Comparison of ENCODE assay signal across 8 mouse cellular contexts in the genomic region with DNA sequence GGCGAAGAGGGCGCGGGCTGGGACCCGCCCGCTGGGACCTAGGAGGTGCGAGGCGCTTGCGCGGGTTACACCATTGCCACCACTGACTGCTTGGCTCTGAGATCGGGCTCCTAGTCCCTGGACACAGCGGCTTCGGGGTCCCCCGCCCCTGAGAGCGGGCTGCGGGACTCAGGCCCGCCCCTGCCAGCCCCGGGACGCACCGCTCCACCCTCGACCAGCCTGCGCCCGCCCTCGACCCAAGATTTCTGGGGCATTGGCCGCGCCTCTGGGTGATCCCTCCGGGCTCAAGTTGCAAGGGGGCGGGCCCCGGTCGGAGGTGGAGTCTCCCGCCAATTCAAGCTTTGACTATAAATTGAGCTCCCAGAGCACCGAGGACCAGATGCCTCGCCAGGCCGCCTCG. TPM values are rescaled to one million over a fixed set of nuclear protein-coding genes. Genes with fewer than 3 reads are reported as not detected.
DNase-seq lines count a peak whose midpoint lies in the region; ATAC-seq and TF ChIP-seq lines count a peak whose summit lies in the region.

TSS of gene Dio3 (plus strand) at position 216 of the 400 bp plus-strand sequence.

- H3K36me3 ChIP-seq in embryonic facial prominence, embryonic 13.5 days = no peaks in the 10 kb centered on the region
- H3K36me3 ChIP-seq in hindbrain, postnatal 0 days (ENCODE audit: insufficient read depth, low read length) = no peaks in the 10 kb centered on the region
- no peaks in the 10 kb centered on the region for H3K36me3 ChIP-seq in liver, embryonic 13.5 days
- H3K36me3 ChIP-seq in neural tube, embryonic 14.5 days (ENCODE audit: control insufficient read depth, insufficient read depth, low read length) = no peaks in the 10 kb centered on the region

- H3K4me1 ChIP-seq in embryonic facial prominence, embryonic 13.5 days = peaks cover 34% of the 10 kb centered on the region
- H3K4me1 ChIP-seq in hindbrain, postnatal 0 days (ENCODE audit: insufficient read depth, low read length) = no peaks in the 10 kb centered on the region
- no peaks in the 10 kb centered on the region for H3K4me1 ChIP-seq in liver, embryonic 13.5 days (replicated peaks)
- peaks cover 6% of the 10 kb centered on the region; the same call in 1 of the 2 replicates for H3K4me1 ChIP-seq in neural tube, embryonic 14.5 days (ENCODE audit: control insufficient read depth, insufficient read depth, low read length)

- no peak for ATAC-seq in embryonic facial prominence, embryonic 13.5 days (ENCODE audit: insufficient number of reproducible peaks, insufficient read depth, low FRiP score, low TSS enrichment, low read depth)
- ATAC-seq in hindbrain, postnatal 0 days = no peak
- peak; percentile 65 for ATAC-seq in liver, embryonic 13.5 days (ENCODE audit: low read depth)
- peak; percentile 44; the same call in 1 of the 2 replicates for ATAC-seq in neural tube, embryonic 14.5 days (ENCODE audit: low read depth)

- intact Hi-C loops in left cerebral cortex, postnatal 4 days (cut with DNase I) = no loop called here

- no peak within 1 kb of the TSS for H3K27ac ChIP-seq in embryonic facial prominence, embryonic 13.5 days
- no peak within 1 kb of the TSS for H3K27ac ChIP-seq in hindbrain, postnatal 0 days
- no peak within 1 kb of the TSS for H3K27ac ChIP-seq in liver, embryonic 13.5 days
- no peak within 1 kb of the TSS for H3K27ac ChIP-seq in neural tube, embryonic 14.5 days (ENCODE audit: low read depth, low read length)

- H3K9me3 ChIP-seq in embryonic facial prominence, embryonic 13.5 days = no peaks in the 10 kb centered on the region
- H3K9me3 ChIP-seq in hindbrain, postnatal 0 days (ENCODE audit: low read length) = no peaks in the 10 kb centered on the region
- no peaks in the 10 kb centered on the region for H3K9me3 ChIP-seq in liver, embryonic 13.5 days (replicated peaks)
- no peaks in the 10 kb centered on the region for H3K9me3 ChIP-seq in neural tube, embryonic 14.5 days (ENCODE audit: control insufficient read depth, low read length)

- H3K4me2 ChIP-seq in embryonic facial prominence, embryonic 13.5 days = peak within 1 kb of the TSS; percentile 82
- peak within 1 kb of the TSS; percentile 62 for H3K4me2 ChIP-seq in hindbrain, postnatal 0 days (ENCODE audit: low read depth, low read length)
- H3K4me2 ChIP-seq in liver, embryonic 13.5 days = peak within 1 kb of the TSS; percentile 50
- peak within 1 kb of the TSS; percentile 68 for H3K4me2 ChIP-seq in neural tube, embryonic 14.5 days (ENCODE audit: low read depth, low read length)

- WGBS in embryonic facial prominence, embryonic 13.5 days = under 1% methylated on average over 28 of the region's 34 CpGs
- WGBS in hindbrain, postnatal 0 days = under 1% methylated on average over 33 of the region's 34 CpGs
- WGBS in liver, embryonic 13.5 days (ENCODE audit: insufficient replicate concordance) = 4% methylated on average over 34 of the region's 34 CpGs
- WGBS in neural tube, embryonic 14.5 days = 1% methylated on average over 31 of the region's 34 CpGs

- DNase-seq in adrenal gland, adult (ENCODE audit: inconsistent age in 2 of 2, low spot score in 1 of 2) = peak; percentile 85 to 87
- DNase-seq in hindbrain, postnatal 0 days (ENCODE audit: low spot score) = no peak
- peak; percentile 10 for DNase-seq in liver, embryonic 13.5 days
- DNase-seq in left cerebral cortex, postnatal 4 days = no peak
- no peak for DNase-seq in gastrocnemius, postnatal 10 days
- no peak for DNase-seq in frontal cortex, adult 2 months (ENCODE audit: extremely low spot score in 1 of 2, low spot score in 1 of 2)

- H3K27me3 ChIP-seq in embryonic facial prominence, embryonic 13.5 days = peaks cover 100% of the 10 kb centered on the region
- peaks cover 88% of the 10 kb centered on the region for H3K27me3 ChIP-seq in hindbrain, postnatal 0 days (ENCODE audit: insufficient read depth, low read length)
- peaks cover 94% of the 10 kb centered on the region for H3K27me3 ChIP-seq in liver, embryonic 13.5 days
- peaks cover 81% of the 10 kb centered on the region for H3K27me3 ChIP-seq in neural tube, embryonic 14.5 days (ENCODE audit: control insufficient read depth, insufficient read depth, low read length)

- TF ChIP-seq CTCF in hindbrain, postnatal 0 days (IDR thresholded peaks at IDR 0.05; ENCODE audit: low read depth) = no peak

- H3K4me3 ChIP-seq in embryonic facial prominence, embryonic 13.5 days = peak within 1 kb of the TSS; percentile 51
- H3K4me3 ChIP-seq in hindbrain, postnatal 0 days (ENCODE audit: low read length) = peak within 1 kb of the TSS; percentile 42
- peak within 1 kb of the TSS; percentile 42 for H3K4me3 ChIP-seq in liver, embryonic 13.5 days (replicated peaks)
- H3K4me3 ChIP-seq in neural tube, embryonic 14.5 days (ENCODE audit: low read depth, low read length) = peak within 1 kb of the TSS; percentile 34

- H3K9ac ChIP-seq in embryonic facial prominence, embryonic 13.5 days = peak within 1 kb of the TSS; percentile 59
- H3K9ac ChIP-seq in hindbrain, postnatal 0 days (replicated peaks; ENCODE audit: low read length) = no peak within 1 kb of the TSS; the same call in 1 of the 2 replicates
- no peak within 1 kb of the TSS for H3K9ac ChIP-seq in liver, embryonic 13.5 days
- H3K9ac ChIP-seq in neural tube, embryonic 14.5 days (replicated peaks; ENCODE audit: low read depth, low read length) = peak within 1 kb of the TSS; percentile 37; the same call in 1 of the 2 replicates

RNA-seq across cellular contexts. Expression of gene Dio3, which starts in this region (rescaled TPM):
- 4.9 and 5.1 TPM in 2 replicates for polyA plus RNA-seq in embryonic facial prominence, embryonic 13.5 days (2015; fragmentation: Nextera tagmentation; extraction: Ambion mirVana)
- 2.9 and 6.8 TPM in 2 replicates for total RNA-seq in hindbrain, postnatal 0 days (2014; rRNA removed)
- 0.98 and 1.2 TPM in 2 replicates for polyA plus RNA-seq in hindbrain, postnatal 0 days (2015; fragmentation: Nextera tagmentation; extraction: Ambion mirVana)
- 0.09 and 0.12 TPM in 2 replicates for polyA plus RNA-seq in liver, embryonic 13.5 days (2015; fragmentation: Nextera tagmentation; extraction: Ambion mirVana)
- 0.30 and 0.32 TPM in 2 replicates for polyA plus RNA-seq in neural tube, embryonic 14.5 days (2014; fragmentation: Nextera tagmentation; extraction: Ambion mirVana)
- 1 to 10 TPM; 1.1 to 2.3 TPM for total RNA-seq in left cerebral cortex, postnatal 4 days (2021)
- total RNA-seq in gastrocnemius, postnatal 10 days (2021) = under 1 TPM in 1 of 2 experiments, not detected in 1; 0.29 TPM
- polyA plus RNA-seq in frontal cortex, adult 2 months (2012; rRNA removed) = 1.6 and 2.6 TPM in 2 replicates

Comparison
In these comparisons a context has a peak if more than half of its experiments do, and no peak if none do; other contexts are left out.
1. Peak in DNase-seq, ATAC-seq, H3K4me3 ChIP-seq and H3K4me2 ChIP-seq in liver, embryonic 13.5 days; RNA of the gene not detected or under 1 TPM.
2. Peak in ATAC-seq, H3K4me3 ChIP-seq, H3K9ac ChIP-seq and H3K4me2 ChIP-seq in neural tube, embryonic 14.5 days; RNA of the gene not detected or under 1 TPM.
3. DNase-seq: peak in adrenal gland, adult (2 of 2); none in hindbrain, postnatal 0 days (single experiment), left cerebral cortex, postnatal 4 days (single experiment), gastrocnemius, postnatal 10 days (single experiment) and frontal cortex, adult 2 months (0 of 2).
4. Peak in every context shown above with its lines, with median percentiles within 50 percentile points of each other: H3K4me2 ChIP-seq and H3K4me3 ChIP-seq.